Mouse (Mus musculus) limb, embryonic 13.5 days (tissue): ENCODE data around the gene Cep295nl. TPM values are rescaled to one million over a fixed set of nuclear protein-coding genes. Genes with fewer than 3 reads are reported as not detected.
"Not testable (repeated sequence)": the region's sequence is repeated elsewhere in the genome, so short reads cannot be mapped to it uniquely, and the experiment has no call there.

Experiments
- ATAC-seq: fragments of 200-750 bp; cut with Nextera tagmentation; 2 replicates; pipeline ENCODE4 v1.8.0; 2017; ENCODE audit warnings: low read depth, moderate number of reproducible peaks, moderate TSS enrichment; ENCODE audit not compliant: low FRiP score
- H3K27ac ChIP-seq: fragments of 300-500 bp; sonication (generic); 2 replicates; pipeline ENCODE4 v1.5.1; 2015; ENCODE audit warnings: inconsistent platforms, mild to moderate bottlenecking, moderate library complexity
- H3K27me3 ChIP-seq: fragments of 300-500 bp; sonication (generic); 2 replicates; pipeline ENCODE4 v1.6.1; 2015; ENCODE audit warnings: mild to moderate bottlenecking, inconsistent platforms
- H3K36me3 ChIP-seq: fragments of 300-500 bp; sonication (generic); 2 replicates; pipeline ENCODE4 v1.6.1; 2015; ENCODE audit warnings: inconsistent platforms, mild to moderate bottlenecking, moderate library complexity
- H3K4me1 ChIP-seq: fragments of 300-500 bp; sonication (generic); 2 replicates; pipeline ENCODE4 v1.6.1; 2015; ENCODE audit warnings: inconsistent platforms
- H3K4me2 ChIP-seq: fragments of 300-500 bp; sonication (generic); replicated peaks from 2 replicates; pipeline ENCODE4 v1.6.1; 2015; ENCODE audit warnings: inconsistent platforms, mild to moderate bottlenecking, moderate library complexity
- H3K4me3 ChIP-seq: fragments of 300-500 bp; sonication (generic); 2 replicates; pipeline ENCODE4 v1.5.1; 2015; ENCODE audit warnings: moderate library complexity, mild to moderate bottlenecking, inconsistent platforms
- H3K9ac ChIP-seq: fragments of 300-500 bp; sonication (generic); 2 replicates; pipeline ENCODE4 v1.6.1; 2015; ENCODE audit warnings: mild to moderate bottlenecking, inconsistent platforms
- H3K9me3 ChIP-seq: fragments of 300-500 bp; sonication (generic); 2 replicates; pipeline ENCODE4 v1.6.1; 2016; ENCODE audit warnings: inconsistent platforms
- WGBS: fragments of 180-500 bp; shearing (Covaris S2); methylation state at CpG from one replicate; pipeline ENCODE4 v1.1.7; 2015; 5-methylcytosine and 5-hydroxymethylcytosine counted together
- polyA plus RNA-seq: library from polyadenylated mRNA; unstranded; fragments of >200 nt; fragmentation: Nextera tagmentation; extraction: Ambion mirVana; gene quantifications from 2 replicates; pipeline ENCODE4 v1.2.1, GENCODE M21; 2015

The Cep295nl gene
- 0.55 and 0.86 TPM in 2 replicates for polyA plus RNA-seq

DNA sequence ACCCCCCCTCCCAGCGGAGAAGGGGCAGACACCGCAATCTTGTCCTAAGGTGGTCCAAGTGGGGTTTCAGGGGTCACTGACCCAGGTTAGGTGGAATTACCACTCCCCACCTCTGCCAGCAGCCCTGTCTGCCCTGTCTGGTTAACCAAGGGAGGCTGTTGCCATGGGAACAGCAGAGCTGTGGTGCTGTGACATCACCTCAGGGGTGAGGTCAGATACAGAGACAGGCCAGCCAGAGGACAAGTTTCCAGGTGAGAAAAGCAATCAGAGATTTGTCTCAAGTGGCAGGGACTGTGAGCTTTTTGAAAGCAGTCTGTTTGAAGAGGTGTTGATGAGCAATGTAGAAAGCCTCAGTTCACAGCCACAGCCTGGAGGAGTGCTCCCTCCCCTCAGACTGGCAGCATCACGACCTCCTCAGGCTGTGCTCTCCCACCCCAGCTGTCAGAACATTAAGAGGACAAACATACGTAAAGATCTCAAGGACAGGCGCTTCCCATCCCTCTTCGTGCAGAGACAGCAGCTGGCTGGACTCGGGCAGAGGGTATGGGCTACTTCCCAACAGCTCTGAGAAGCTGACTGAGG is at the start of gene Cep295nl:
Gene Cep295nl (minus strand): TSS at position 101 of the 582 bp plus-strand sequence.
- Histone ChIP-seq H3K27me3 (no peaks in the 10 kb centered on the region), H3K4me2 (no peak within 1 kb of the TSS), H3K36me3 (peaks cover 19% of the 10 kb centered on the region), H3K27ac (peak within 1 kb of the TSS; percentile 33), H3K4me3 (no peak within 1 kb of the TSS), H3K4me1 (peaks cover 59% of the 10 kb centered on the region), H3K9ac (peak within 1 kb of the TSS; percentile 25; the same call in 1 of the 2 replicates), H3K9me3 (no peaks in the 10 kb centered on the region)
- no peak for ATAC-seq
- WGBS: 32% methylated on average over 7 of the region's 7 CpGs

DNA sequence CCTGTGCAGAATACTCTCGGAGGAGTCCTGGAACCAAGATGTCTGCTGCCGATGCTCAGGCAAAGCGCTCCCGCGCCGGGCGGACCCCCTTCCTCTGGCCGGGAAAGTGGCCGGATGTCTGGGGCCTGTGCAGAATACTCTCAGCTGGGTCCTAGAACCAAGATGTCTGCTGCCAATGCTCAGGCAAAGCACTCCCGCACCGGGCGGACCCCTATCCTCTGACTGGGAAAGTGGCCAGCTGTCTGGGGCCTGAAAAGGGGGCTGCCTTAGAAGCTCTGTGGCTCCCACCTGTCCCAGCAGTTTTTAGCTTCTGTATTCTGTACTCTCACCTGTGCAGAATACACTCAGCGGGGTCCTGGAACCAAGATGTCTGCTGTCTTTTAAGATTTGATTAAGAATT is 45.5 kb upstream of the Cep295nl start:
- not testable (repeated sequence) for H3K27ac ChIP-seq, H3K9me3 ChIP-seq, H3K27me3 ChIP-seq, H3K4me1 ChIP-seq, H3K36me3 ChIP-seq, H3K9ac ChIP-seq, ATAC-seq, H3K4me2 ChIP-seq, H3K4me3 ChIP-seq
- 93% methylated on average over 13 of the region's 13 CpGs for WGBS

DNA sequence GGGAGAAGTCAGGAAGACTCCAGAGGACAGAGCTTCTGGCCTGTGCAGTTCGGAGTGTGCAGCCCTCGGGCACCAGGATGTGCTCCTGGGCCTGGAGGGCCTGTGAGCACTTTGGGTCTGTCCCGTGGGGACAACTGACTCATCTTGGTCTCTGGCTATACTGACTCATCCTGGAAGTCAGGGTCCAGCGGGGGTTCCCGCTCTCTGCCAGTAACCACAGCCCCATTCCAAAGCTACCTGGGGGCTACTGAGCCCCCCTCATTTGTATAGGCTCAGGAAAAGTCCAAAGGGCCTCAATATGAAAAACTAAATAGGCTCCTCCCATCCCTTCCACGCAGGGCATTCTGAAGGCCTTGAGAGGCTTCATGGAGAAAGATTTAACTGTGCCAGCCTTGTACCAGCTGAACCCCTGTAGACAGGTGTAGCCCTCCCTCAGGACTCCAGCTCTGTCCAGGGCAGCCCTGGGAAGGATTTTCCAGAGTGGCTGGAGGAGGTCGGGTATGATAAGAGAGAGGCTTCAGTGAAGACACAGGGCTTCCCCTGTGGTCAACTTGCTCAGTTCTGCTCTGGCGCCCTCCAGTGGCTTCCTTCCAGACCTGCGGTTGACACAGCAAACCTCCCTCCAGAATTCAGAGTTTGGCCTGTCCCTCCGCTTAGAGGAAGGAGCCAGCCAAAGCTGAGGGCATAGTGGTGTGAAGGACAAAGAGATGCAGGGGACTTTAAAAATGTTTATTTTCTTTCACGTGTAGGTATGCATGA is 37.1 kb upstream of the Cep295nl start:
- no peak overlapping the region for H3K4me2 ChIP-seq
- no peaks in the 10 kb centered on the region for H3K9me3 ChIP-seq
- peak overlapping the region; percentile 31; the same call in 1 of the 2 replicates for H3K9ac ChIP-seq
- ATAC-seq: peak; percentile 36; the same call in 1 of the 2 replicates
- H3K4me3 ChIP-seq: no peak overlapping the region
- H3K36me3 ChIP-seq: no peaks in the 10 kb centered on the region
- peaks cover 23% of the 10 kb centered on the region for H3K4me1 ChIP-seq
- no peak overlapping the region for H3K27ac ChIP-seq
- WGBS: 45% methylated on average over 11 of the region's 11 CpGs
- no peaks in the 10 kb centered on the region for H3K27me3 ChIP-seq

DNA sequence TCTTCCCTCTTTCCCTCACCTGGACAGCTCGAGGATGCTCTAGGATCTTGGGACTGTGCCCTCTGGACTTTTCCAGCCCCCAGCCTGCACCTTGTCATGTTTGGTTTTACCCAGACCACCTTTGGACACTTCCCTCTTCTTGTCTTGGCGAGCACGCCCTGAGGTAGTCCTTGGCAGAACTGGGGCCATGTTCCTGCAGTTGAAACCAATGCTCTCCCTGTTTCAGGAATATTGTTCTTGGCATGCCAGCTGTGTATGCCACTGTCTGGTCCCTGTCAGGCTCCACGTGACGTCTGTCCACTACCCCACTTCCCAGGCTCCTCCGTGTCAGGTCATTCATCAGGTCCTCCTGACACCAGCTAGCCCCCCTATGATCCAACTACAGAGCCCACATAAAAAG is 36.4 kb upstream of the Cep295nl start:
- Histone ChIP-seq H3K4me2 (no peak overlapping the region), H3K9ac (no peak overlapping the region), H3K27ac (no peak overlapping the region), H3K4me3 (no peak overlapping the region), H3K4me1 (peaks cover 30% of the 10 kb centered on the region), H3K36me3 (no peaks in the 10 kb centered on the region), H3K9me3 (no peaks in the 10 kb centered on the region), H3K27me3 (no peaks in the 10 kb centered on the region)
- no peak for ATAC-seq
- 81% methylated on average over 6 of the region's 6 CpGs for WGBS

DNA sequence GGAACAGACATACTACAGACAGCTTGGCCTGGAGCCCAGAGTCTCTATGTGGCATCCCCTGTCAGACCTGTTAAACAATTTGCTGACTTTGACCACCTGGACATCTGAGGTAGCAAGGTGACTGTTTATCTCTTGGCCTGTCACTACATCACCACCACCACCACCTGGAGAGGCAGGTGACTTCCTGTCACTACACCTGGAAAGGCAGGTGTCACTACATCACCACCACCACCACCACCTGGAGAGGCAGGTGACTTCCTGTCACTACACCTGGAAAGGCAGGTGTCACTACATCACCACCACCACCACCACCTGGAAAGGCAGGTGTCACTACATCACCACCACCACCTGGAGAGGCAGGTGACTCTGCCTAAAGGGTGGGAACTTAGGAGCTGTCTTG is 34.0 kb upstream of the Cep295nl start:
- not testable (repeated sequence) for H3K27me3 ChIP-seq, H3K9ac ChIP-seq, H3K4me3 ChIP-seq, H3K36me3 ChIP-seq, H3K27ac ChIP-seq, H3K9me3 ChIP-seq, ATAC-seq, H3K4me2 ChIP-seq
- peaks cover 52% of the 10 kb centered on the region for H3K4me1 ChIP-seq

DNA sequence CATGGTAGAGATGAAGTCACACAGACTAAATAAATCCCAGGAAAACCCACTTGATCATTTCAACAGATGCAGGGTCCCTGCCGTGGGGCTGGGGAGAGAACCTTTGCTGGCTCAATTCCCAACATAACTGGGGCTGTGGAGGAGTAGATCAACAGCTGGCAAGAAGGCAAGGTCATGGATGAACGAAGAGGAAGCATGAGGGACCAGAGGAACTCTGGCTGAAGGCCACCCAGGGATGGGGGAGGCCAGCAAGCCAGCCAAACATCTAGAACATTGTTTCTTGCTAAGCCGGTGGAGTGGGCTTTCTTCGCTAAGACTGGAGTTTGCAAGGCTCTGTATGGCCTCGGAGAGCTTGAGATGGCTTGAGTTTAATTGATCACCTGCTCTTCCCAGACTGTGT is 33.6 kb upstream of the Cep295nl start:
- no peak overlapping the region for H3K4me3 ChIP-seq
- H3K9me3 ChIP-seq: no peaks in the 10 kb centered on the region
- peaks cover 55% of the 10 kb centered on the region for H3K4me1 ChIP-seq
- no peaks in the 10 kb centered on the region for H3K27me3 ChIP-seq
- H3K9ac ChIP-seq: no peak overlapping the region
- no peak overlapping the region for H3K4me2 ChIP-seq
- 0 out of 2 replicates have a peak, but pooled peaks have one; percentile 37 for ATAC-seq
- no peak overlapping the region for H3K27ac ChIP-seq
- no peaks in the 10 kb centered on the region for H3K36me3 ChIP-seq
- WGBS: 73% methylated on average over 5 of the region's 5 CpGs

DNA sequence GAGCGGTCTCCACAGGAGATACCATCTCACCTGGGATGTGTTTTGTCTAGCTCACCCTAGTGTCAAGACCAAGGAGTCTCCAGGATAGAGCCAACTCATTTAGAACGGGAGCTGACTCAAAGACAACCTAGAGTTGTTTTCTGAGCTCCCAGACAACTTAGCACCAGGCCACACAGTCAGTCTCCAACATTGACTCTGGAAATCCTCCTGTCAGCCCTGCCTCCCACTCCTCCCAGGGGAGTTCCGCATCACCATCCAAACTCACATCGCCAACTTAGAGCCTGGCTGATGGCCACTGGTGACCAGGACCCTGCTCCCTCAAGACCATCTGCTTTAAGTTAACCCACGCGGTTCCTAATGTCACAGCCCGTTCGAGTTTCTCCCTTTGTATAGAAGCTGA is 33.2 kb upstream of the Cep295nl start:
- Histone ChIP-seq H3K27me3 (no peaks in the 10 kb centered on the region), H3K9me3 (no peaks in the 10 kb centered on the region), H3K27ac (no peak overlapping the region), H3K4me1 (peaks cover 55% of the 10 kb centered on the region), H3K4me2 (no peak overlapping the region), H3K36me3 (no peaks in the 10 kb centered on the region), H3K9ac (no peak overlapping the region), H3K4me3 (no peak overlapping the region)
- WGBS: 65% methylated on average over 8 of the region's 8 CpGs
- no peak for ATAC-seq

DNA sequence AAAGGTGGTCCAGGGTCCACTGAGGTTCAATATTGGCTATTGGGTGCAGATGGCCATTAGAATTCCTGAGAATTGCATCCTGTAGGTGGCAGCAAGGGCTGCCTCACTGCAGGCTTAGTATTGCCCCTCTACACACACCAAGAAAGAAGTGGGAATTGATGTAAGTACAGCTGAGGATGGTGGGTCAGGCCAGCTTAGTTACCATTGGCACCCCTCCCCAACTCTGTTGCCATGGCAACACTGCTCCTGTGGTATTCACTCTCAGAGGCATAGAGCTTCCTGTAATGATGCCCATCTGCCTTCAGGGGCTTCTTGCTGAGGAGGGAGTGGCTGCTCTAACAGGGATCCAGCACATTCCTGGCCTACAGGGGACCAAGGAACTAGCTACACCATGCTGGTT is 32.7 kb upstream of the Cep295nl start:
- no peak for ATAC-seq
- peaks cover 55% of the 10 kb centered on the region for H3K4me1 ChIP-seq
- H3K4me2 ChIP-seq: no peak overlapping the region
- no peak overlapping the region for H3K27ac ChIP-seq
- H3K9me3 ChIP-seq: no peaks in the 10 kb centered on the region
- no peak overlapping the region for H3K4me3 ChIP-seq
- no peaks in the 10 kb centered on the region for H3K36me3 ChIP-seq
- no peak overlapping the region for H3K9ac ChIP-seq
- H3K27me3 ChIP-seq: no peaks in the 10 kb centered on the region

DNA sequence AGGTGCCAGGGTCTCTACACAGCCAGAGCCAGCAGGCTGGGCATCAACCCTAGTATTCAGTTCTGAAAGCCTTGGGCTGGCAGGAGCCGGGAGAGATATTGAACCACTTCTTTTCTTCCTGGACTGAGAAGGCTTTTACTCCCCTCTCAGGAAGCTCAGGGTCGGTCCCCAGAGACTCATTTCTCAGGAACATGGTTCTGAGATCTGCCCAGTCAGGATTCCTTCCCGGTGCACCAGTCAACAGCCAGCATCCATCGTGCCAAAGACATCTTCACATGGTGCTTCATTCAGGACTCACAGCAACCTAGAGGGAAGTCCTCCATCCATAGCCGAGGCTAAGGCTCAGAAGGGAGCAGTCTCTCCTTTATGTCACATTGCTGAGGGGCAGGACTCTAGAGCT is 32.2 kb upstream of the Cep295nl start:
- H3K36me3 ChIP-seq: no peaks in the 10 kb centered on the region
- H3K27me3 ChIP-seq: no peaks in the 10 kb centered on the region
- no peak overlapping the region for H3K4me2 ChIP-seq
- H3K4me3 ChIP-seq: no peak overlapping the region
- no peak overlapping the region for H3K9ac ChIP-seq
- H3K4me1 ChIP-seq: peaks cover 54% of the 10 kb centered on the region
- H3K9me3 ChIP-seq: no peaks in the 10 kb centered on the region
- no peak overlapping the region for H3K27ac ChIP-seq
- no peak for ATAC-seq
- WGBS: 67% methylated on average over 5 of the region's 5 CpGs

DNA sequence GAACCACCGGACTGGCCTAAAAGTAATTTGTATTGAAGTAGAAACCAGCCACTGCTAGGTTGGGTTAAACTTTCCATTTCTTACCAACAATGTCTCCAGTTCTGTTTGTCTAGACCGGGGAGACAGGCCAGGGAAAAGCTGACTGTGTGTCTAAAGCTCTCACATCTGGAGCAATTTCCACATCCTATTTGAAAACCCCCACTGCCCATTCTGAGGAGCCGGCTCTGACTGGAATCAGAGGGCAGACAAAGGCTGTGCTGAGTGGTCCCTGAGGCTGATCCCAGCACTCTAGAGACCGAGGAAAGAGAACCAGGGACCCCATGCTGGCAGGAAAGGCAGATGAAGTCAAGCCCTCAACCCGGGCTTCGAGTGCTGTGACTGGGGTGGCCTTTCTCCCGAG is 30.3 kb upstream of the Cep295nl start:
- Histone ChIP-seq H3K4me3 (no peak overlapping the region), H3K4me2 (no peak overlapping the region), H3K4me1 (peaks cover 50% of the 10 kb centered on the region), H3K27me3 (no peaks in the 10 kb centered on the region), H3K36me3 (no peaks in the 10 kb centered on the region), H3K27ac (peak overlapping the region; percentile 74), H3K9me3 (no peaks in the 10 kb centered on the region), H3K9ac (0 out of 2 replicates have a peak overlapping the region, but pooled peaks have one; percentile 48)
- WGBS: 43% methylated on average over 7 of the region's 7 CpGs
- no peak for ATAC-seq

DNA sequence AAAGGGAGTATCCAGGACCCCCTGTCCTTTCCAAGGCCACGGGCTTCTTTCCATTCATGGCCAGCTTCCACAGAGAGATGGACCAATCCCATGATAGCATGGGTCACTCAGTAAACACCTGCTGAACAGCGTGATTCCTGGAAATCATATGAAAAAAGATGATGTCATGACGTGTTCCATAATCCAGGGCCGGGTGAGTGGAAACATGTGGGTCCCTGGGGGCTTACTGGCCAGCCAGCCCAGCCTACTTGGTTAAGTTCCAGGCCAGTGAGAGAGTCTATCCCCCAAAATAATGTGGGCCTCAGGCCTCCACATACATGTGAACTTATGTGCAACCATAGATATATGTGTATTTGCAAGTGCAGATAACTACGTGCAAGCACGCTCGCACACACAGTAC is 29.6 kb upstream of the Cep295nl start:
- 65% methylated on average over 7 of the region's 7 CpGs for WGBS
- H3K4me1 ChIP-seq: peaks cover 50% of the 10 kb centered on the region
- no peaks in the 10 kb centered on the region for H3K9me3 ChIP-seq
- H3K4me3 ChIP-seq: no peak overlapping the region
- H3K4me2 ChIP-seq: no peak overlapping the region
- no peak overlapping the region for H3K9ac ChIP-seq
- ATAC-seq: no peak
- H3K27me3 ChIP-seq: no peaks in the 10 kb centered on the region
- H3K27ac ChIP-seq: peak overlapping the region; percentile 74; the same call in 1 of the 2 replicates
- H3K36me3 ChIP-seq: no peaks in the 10 kb centered on the region

DNA sequence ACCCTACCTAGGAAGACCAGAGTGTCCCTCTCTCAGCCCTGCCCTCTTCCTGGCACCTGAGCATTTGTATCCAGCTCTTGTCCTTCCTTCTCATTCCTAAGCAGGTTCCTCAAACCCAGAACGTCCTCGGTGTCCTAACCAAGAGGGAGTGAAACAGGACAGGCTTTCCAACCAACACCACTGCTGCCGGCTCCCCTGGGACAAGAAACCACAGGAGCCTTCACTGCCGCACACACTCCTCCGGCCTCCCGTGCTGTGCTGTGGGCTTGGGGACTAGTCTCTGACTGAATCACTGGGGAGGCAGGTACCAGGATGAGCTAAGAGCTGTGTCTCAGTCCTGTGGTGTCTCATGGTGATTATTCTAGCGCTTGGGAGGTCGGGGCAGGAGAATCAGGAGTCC is 27.4 kb upstream of the Cep295nl start:
- WGBS: 71% methylated on average over 8 of the region's 8 CpGs
- Histone ChIP-seq H3K27me3 (no peaks in the 10 kb centered on the region), H3K4me1 (peaks cover 52% of the 10 kb centered on the region), H3K4me3 (no peak overlapping the region), H3K36me3 (no peaks in the 10 kb centered on the region), H3K9me3 (no peaks in the 10 kb centered on the region), H3K9ac (no peak overlapping the region), H3K27ac (no peak overlapping the region), H3K4me2 (no peak overlapping the region)
- no peak for ATAC-seq

DNA sequence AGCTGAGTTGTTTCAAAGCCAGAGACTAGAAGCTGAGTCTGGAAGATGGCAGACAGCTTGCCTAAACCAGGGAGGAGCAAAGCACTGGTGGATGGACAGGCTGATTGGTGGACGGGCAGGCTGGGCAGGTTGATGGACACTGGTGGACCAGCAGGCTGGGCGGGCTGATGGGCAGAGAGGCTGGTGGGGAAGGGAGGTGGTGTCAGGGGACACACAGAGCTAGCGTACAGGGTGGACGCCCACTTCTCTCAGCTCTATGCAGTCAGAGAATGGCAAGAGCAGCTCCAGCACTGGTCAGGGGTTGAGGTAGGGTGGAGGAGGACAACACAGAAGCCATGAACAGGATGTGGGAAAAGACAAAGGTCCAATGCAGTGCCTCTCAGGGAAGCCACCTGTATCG is 27.0 kb upstream of the Cep295nl start:
- no peak overlapping the region for H3K9ac ChIP-seq
- WGBS: 83% methylated on average over 5 of the region's 5 CpGs

More for the DNA sequence above, 27.0 kb upstream of the Cep295nl start:
- ATAC-seq: no peak
- Histone ChIP-seq H3K9me3 (no peaks in the 10 kb centered on the region), H3K4me2 (no peak overlapping the region), H3K27me3 (no peaks in the 10 kb centered on the region), H3K27ac (no peak overlapping the region), H3K4me3 (no peak overlapping the region), H3K4me1 (peaks cover 52% of the 10 kb centered on the region), H3K36me3 (no peaks in the 10 kb centered on the region)
